Mouse (Mus musculus): ENCODE data around the gene Zfp69.

Zfp69 gene

DNA sequence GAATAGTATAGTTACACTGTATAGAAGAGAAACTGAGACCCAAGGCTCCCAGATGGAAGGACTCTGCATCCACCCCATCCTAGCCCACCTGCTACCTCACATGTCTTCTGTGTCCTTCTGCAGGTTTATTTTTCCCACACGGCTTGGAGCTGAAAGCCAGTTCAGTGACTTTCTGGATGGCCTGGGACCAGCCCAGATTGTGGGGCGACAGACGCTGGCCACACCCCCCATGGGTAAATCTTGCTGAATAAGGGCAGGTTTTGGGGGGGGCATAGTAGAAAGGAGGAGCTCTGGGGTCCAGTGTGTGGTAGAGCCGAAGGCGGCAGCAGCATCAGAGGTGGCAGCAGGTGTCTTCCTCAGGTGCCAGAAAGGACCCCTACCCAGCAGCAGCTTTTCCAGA is 64.7 kb downstream of the Zfp69 start:
- no peak for DNase-seq (ENCODE audit: extremely low spot score, low read depth, low spot score)

DNA sequence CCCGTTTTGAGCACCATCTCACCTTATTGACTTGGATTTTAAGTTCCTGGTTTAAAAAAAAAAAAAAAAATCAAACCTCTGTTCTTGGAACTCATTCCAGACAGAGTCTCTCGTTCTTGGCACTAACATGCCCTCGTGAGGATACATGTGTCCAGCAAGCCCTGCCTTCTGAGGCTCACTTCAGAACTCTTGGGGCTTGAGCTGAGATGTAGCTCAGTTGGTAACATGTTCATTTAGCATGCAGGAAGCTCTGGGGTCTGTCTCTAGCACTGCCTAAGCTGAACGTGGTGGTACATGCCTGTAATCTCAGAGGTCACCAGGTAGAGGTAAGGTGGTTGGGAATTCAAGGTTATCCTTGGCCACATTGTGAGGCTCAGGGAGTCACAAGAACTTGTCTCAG is 65.4 kb downstream of the Zfp69 start:
- DNase-seq (ENCODE audit: extremely low spot score, low read depth, low spot score): no peak

DNA sequence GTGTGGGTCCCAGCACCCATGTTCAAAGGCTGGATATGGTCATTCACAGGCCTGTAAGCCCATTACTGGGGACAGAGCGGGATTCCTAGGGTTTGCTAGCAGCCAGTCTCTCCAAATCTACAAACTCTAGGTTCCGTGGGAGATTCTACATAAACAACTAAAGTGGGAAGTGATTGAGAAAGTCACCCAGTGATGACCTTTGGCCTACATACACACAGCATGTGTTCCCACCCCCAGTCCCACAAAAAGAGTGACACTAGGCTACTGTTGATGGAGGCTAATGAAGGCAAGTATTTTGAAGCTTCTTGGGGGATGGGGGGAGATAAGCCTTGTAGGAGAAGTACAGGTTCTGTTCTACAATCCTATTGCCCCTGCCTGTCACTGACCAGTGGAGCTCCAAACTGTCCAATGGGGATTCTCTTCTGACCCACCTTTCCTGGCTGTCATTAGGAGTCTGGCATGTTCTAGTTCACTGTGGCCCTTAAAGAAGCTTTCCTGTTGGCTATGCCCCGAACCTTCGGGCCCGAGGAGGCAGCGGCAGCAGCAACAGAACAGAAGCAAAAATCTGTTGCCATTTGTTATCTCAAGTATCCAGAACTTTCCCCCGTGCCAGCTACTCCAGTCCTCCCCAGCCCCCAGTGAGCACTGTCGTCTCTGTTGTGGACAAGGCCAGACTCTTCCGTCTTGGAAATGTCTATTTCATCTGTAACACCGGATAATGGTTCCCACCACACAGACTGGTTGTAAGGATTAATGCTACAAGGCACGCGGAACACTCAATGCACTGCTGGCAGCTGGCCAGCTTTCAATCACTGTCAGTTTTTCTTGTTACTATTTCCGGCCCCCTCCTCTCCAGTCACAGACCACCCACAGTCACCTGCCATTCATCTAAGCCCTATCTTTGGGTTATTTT is 66.0 kb downstream of the Zfp69 start:
- DNase-seq (ENCODE audit: extremely low spot score, low read depth, low spot score): no peak

DNA sequence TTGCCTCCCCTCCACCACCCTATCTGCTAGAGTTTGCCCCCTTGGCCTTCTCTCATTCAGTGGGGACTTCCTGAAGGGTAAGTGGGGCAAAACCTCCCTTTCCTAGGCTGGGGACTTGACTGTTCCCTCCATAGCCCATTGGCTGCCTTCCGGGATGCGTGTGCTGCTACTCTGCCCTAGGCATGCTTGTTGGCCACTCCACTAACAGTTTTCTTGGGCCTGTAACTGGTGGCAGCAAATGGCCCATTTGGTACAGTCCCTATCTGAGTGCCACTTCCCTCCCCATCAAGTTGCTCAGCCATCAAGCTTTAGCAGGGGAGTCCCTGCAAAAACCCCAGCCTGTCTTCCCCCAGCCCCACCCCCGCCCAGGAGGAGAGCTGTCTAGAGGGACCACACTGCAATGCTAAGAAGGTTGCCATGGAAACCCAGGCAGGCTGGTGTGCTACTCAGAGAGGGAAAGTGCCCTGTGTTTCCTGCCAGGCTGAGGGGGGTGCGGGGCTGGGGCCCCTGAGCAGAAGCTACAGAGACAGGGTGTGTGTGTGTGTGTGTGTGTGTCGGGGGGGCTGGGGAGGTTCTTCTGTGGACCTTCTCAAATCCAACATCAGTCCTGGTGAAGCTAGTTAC is 69.4 kb downstream of the Zfp69 start:
- DNase-seq (ENCODE audit: extremely low spot score, low read depth, low spot score): no peak

DNA sequence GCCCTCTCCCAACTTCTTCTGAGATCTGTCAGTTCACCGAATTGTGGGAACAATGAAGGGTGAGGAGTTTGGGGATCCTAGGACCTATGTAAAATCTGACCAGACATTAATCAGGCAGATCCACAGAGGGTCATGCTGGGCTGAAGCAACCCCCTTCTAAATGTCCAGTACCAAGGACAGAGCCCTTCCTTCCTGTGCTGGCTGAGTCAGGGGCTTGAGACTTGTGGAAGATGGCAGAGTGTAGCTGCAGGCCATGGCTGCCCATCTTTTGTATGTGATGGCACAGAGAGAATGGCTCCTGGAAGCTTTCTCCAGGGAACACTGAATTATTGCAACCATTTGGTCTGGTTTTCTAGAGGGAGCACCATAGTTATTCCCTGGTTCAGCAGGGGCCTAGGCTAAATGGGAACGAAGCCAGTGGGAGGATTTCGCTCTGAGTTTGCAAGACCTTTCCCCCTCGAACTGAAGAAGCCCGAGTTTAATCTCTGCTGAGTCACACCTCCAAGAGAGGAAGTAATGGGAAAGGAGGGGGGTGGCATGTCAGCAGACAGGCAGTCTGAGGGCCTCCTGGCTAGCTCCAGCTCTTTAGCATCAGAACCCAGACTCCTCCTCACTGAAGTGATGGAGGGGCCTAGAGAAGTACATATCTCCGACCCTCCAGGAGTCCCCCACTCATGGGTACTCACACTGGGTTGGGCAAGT is 70.6 kb downstream of the Zfp69 start:
- DNase-seq (ENCODE audit: extremely low spot score, low read depth, low spot score): no peak
